Comparison of ENCODE assay signal across 8 mouse cellular contexts in the genomic region with DNA sequence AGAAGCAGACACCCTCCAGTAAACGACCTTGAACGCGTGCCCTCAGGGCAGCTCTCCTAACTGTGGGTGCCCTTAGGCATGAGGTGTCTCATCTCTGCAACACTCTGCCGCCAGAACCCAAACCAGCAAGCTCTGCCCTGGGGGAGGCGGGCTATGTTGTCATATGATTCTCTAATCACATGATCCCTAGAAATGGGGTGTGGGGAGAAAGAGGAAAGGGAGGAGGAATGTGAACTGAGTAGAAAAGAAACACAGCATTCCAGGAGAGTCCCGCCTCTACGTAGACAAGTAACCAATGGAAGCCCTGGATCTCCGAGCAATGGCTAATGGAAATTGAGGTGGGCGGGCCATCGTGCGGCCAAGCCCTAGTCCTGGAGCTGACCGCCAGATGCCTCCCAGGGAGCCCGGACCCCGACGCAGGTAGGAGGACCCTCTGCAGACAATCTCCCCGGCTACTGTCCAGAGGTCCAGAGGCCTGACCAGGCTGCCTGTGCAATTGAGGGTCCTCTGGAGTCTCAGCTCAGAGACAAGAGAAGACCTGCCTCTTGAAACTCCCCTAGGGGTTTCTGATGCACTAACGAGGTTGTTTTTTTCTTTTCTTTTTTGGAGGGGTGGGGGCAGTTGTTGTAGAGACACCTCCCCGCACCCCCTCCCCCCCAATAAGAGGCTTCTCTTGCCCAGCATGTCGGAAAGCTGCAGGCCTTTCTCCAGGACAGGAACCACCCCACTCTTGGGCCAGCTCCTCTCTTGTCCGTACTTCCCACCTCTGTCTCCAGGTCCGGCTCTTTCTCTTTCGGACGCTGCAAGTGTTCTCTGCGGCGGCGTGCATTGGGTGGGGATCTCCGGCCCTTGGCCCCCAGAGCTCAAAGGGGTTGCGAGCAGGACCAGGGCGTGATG. TPM values are rescaled to one million over a fixed set of nuclear protein-coding genes. Genes with fewer than 3 reads are reported as not detected.
A peak's percentile ranks its signal among the peaks of the same experiment; 100 is the strongest.
DNase-seq lines count a peak whose midpoint lies in the region; ATAC-seq and TF ChIP-seq lines count a peak whose summit lies in the region.

A gene (plus strand): TSS at position 195 of the 897 bp plus-strand sequence.

- H3K27me3 ChIP-seq in heart, embryonic 12.5 days (replicated peaks), result no peaks in the 10 kb centered on the region
- H3K27me3 ChIP-seq in kidney, postnatal 0 days (ENCODE audit: insufficient read depth, low read length), result no peaks in the 10 kb centered on the region
- no peaks in the 10 kb centered on the region for H3K27me3 ChIP-seq in liver, adult 2 months (ENCODE audit: control insufficient read depth, insufficient read depth, low read length)

- peak within 1 kb of the TSS; percentile 79 for H3K4me3 ChIP-seq in brown adipose tissue, adult 24 weeks (ENCODE audit: insufficient read depth, low read depth, low read length)
- peak within 1 kb of the TSS; percentile 72 for H3K4me3 ChIP-seq in heart, embryonic 12.5 days
- H3K4me3 ChIP-seq in kidney, postnatal 0 days (replicated peaks; ENCODE audit: low read depth, low read length), result peak within 1 kb of the TSS; percentile 55
- peak within 1 kb of the TSS; percentile 86 for H3K4me3 ChIP-seq in liver, adult 2 months (ENCODE audit: insufficient read depth, low read depth, low read length)

- peak within 1 kb of the TSS; percentile 84 for H3K4me2 ChIP-seq in heart, embryonic 12.5 days
- H3K4me2 ChIP-seq in kidney, postnatal 0 days (ENCODE audit: low read length), result peak within 1 kb of the TSS; percentile 61

- H3K9me3 ChIP-seq in heart, embryonic 12.5 days (replicated peaks), result no peaks in the 10 kb centered on the region
- H3K9me3 ChIP-seq in kidney, postnatal 0 days (replicated peaks; ENCODE audit: low read length), result no peaks in the 10 kb centered on the region

- H3K9ac ChIP-seq in heart, embryonic 12.5 days, result peak within 1 kb of the TSS; percentile 71
- peak within 1 kb of the TSS; percentile 61 for H3K9ac ChIP-seq in kidney, postnatal 0 days (ENCODE audit: low read depth, low read length)
- H3K9ac ChIP-seq in liver, adult 2 months (ENCODE audit: low read depth, low read length), result peak within 1 kb of the TSS; percentile 77

- H3K27ac ChIP-seq in brown adipose tissue, adult 24 weeks (replicated peaks; ENCODE audit: low read depth, low read length), result peak within 1 kb of the TSS; percentile 71
- peak within 1 kb of the TSS; percentile 83 for H3K27ac ChIP-seq in heart, embryonic 12.5 days (ENCODE audit: poor library complexity, severe bottlenecking)
- peak within 1 kb of the TSS; percentile 81 for H3K27ac ChIP-seq in kidney, postnatal 0 days
- peak within 1 kb of the TSS; percentile 90 for H3K27ac ChIP-seq in liver, adult 2 months (replicated peaks; ENCODE audit: insufficient read depth, low read depth, low read length)

- peak; percentile 93 for TF ChIP-seq POLR2A in liver, adult 2 months (IDR thresholded peaks at IDR 0.05; ENCODE audit: extremely low read depth, insufficient read depth, low read length)

- ATAC-seq in CD4-positive, CD25-positive, alpha-beta regulatory T cell, adult 4 months, result peak; percentile 66
- ATAC-seq in heart, embryonic 12.5 days (ENCODE audit: insufficient number of reproducible peaks, low FRiP score), result peak; percentile 93
- peak; percentile 89 for ATAC-seq in kidney, postnatal 0 days (replicated peaks; ENCODE audit: low FRiP score, low read depth)
- ATAC-seq in monocyte, adult 5-6 weeks (replicated peaks; ENCODE audit: insufficient number of reproducible peaks, low FRiP score, low TSS enrichment, poor library complexity, severe bottlenecking), result peak; percentile 73

- H3K36me3 ChIP-seq in heart, embryonic 12.5 days, result peaks cover 22% of the 10 kb centered on the region
- H3K36me3 ChIP-seq in kidney, postnatal 0 days (ENCODE audit: insufficient read depth, low read length), result peaks cover 11% of the 10 kb centered on the region; the same call in 1 of the 2 replicates
- H3K36me3 ChIP-seq in liver, adult 2 months (ENCODE audit: control insufficient read depth, insufficient read depth, low read length), result peaks cover 7% of the 10 kb centered on the region; the same call in 1 of the 2 replicates

- under 1% methylated on average over 28 of the region's 29 CpGs for WGBS in heart, embryonic 12.5 days
- under 1% methylated on average over 29 of the region's 29 CpGs for WGBS in kidney, postnatal 0 days
- WGBS in liver, adult 2 months, result under 1% methylated on average over 29 of the region's 29 CpGs

- H3K4me1 ChIP-seq in brown adipose tissue, adult 24 weeks (ENCODE audit: control insufficient read depth, insufficient read depth, insufficient read length, low read length), result peaks cover 14% of the 10 kb centered on the region
- H3K4me1 ChIP-seq in heart, embryonic 12.5 days (replicated peaks), result peaks cover 26% of the 10 kb centered on the region
- H3K4me1 ChIP-seq in kidney, postnatal 0 days (replicated peaks; ENCODE audit: insufficient read depth, low read length), result no peaks in the 10 kb centered on the region
- H3K4me1 ChIP-seq in liver, adult 2 months (ENCODE audit: control insufficient read depth, insufficient read depth, low read length), result peaks cover 18% of the 10 kb centered on the region

- DNase-seq in fat pad, adult 2 months (ENCODE audit: extremely low read depth, low read depth, low spot score), result peak; percentile 76
- peak; percentile 100 for DNase-seq in kidney, postnatal 0 days (ENCODE audit: low spot score)
- DNase-seq in liver, adult 2 months (ENCODE audit: extremely low read depth, low read depth, low spot score), result peak; percentile 99
- DNase-seq in spleen, postnatal 36 days (ENCODE audit: low spot score in 2 of 2), result peak; percentile 79 to 86

- H3K79me2 ChIP-seq in liver, adult 2 months (ENCODE audit: control insufficient read depth, insufficient read depth, low read length), result no peaks in the 10 kb centered on the region; the same call in 1 of the 2 replicates

- TF ChIP-seq CTCF in kidney, postnatal 0 days (IDR thresholded peaks at IDR 0.05; ENCODE audit: low read depth), result no peak
- TF ChIP-seq CTCF in liver, adult 2 months (IDR thresholded peaks at IDR 0.05; ENCODE audit: low read depth, low read length), result no peak

RNA-seq across cellular contexts. Expression of the gene that starts here (rescaled TPM):
- polyA plus RNA-seq in CD4-positive, CD25-positive, alpha-beta regulatory T cell, adult 4 months (2017; shearing (Covaris generic)), result 10 to 100 TPM; 23.3 to 51.4 TPM
- 57.5 and 78.8 TPM in 2 replicates for polyA plus RNA-seq in brown adipose tissue, adult 24 weeks (2012; ENCODE audit: insufficient read depth, insufficient read length, missing spikeins)
- polyA plus RNA-seq in heart, embryonic 12.5 days (2016; fragmentation: Nextera tagmentation; extraction: Ambion mirVana), result 189 and 191 TPM in 2 replicates
- polyA plus RNA-seq in kidney, postnatal 0 days (2015; fragmentation: Nextera tagmentation; extraction: Ambion mirVana), result 191 and 209 TPM in 2 replicates
- 53.7 and 88.7 TPM in 2 replicates for total RNA-seq in liver, adult 2 months (2014; rRNA removed)
- polyA plus RNA-seq in liver, adult 2 months (2012; rRNA removed), result 155 and 176 TPM in 2 replicates
- 62.3 to 97.9 TPM (median 97.8 TPM) in 3 replicates for total RNA-seq in monocyte, adult 5-6 weeks (2017)

Comparison
In these comparisons a context has a peak if more than half of its experiments do, and no peak if none do; other contexts are left out.
1. Peak in every context shown above with its lines: DNase-seq, ATAC-seq, H3K4me3 ChIP-seq and H3K27ac ChIP-seq.